Mouse (Mus musculus) heart, postnatal 36 days (tissue): ENCODE results near the gene Kdelr2. TPM values are rescaled to one million over a fixed set of nuclear protein-coding genes. Genes with fewer than 3 reads are reported as not detected.

Experiments used
- DNase-seq, 2 experiments: peaks; one replicate each; pipeline ENCODE4 v3.0.0; 2021 to 2022
- intact Hi-C: fragments of 180-260 bp; cut with DNase I; formaldehyde crosslinking; loops from one replicate; pipeline ENCODE4 v1.15.1; 2025
- total RNA-seq, 2 experiments: library from RNA; stranded (reverse); gene quantifications; 2 replicates each; pipeline ENCODE4 v1.2.3; 2021

Kdelr2 gene
- total RNA-seq, 2 experiments from 2014 or later: 50.0 to 53.8 TPM

DNA sequence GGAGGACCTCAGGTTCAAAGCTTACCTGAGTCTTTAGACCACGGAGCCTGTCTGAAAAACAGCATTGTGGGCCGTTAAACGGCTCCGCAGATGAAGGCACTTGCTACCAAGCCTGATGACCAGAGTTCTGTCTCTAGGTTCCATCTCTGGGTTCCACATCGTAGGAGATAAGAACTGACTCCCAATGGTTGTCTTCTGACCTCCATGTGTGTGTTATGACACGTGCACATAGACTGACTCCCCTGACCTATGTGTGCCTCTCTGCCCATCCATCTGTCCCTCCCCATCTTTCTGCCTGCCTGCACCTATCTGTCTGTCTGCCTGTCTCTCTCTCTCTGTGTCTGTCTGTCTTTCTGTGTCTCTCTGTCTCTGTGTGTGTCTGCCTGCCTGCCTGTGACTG, 64.3 kb downstream of the Kdelr2 start:
- intact Hi-C loops: no loop called here
- no peak for DNase-seq

DNA sequence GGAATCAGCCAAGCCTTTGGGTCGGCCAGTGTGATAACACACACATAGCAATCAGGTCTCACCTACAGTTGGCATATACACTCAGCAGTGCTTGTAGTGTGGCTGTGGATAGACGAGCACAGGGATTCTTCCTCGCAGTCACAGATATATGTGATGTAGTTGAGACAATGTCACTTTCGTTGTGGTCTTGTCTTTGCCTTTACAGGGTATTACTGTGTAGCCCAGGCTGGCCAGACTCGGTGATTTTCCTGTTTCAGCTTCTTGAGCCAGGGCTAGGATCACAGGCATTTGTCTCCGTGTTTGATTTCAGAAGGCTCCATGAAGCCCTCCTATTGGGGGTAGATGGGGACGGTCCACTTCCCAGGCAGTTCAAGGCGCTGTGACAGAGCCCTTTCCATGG, 66.0 kb downstream of the Kdelr2 start:
- intact Hi-C loops: no loop called here
- DNase-seq: no peak

DNA sequence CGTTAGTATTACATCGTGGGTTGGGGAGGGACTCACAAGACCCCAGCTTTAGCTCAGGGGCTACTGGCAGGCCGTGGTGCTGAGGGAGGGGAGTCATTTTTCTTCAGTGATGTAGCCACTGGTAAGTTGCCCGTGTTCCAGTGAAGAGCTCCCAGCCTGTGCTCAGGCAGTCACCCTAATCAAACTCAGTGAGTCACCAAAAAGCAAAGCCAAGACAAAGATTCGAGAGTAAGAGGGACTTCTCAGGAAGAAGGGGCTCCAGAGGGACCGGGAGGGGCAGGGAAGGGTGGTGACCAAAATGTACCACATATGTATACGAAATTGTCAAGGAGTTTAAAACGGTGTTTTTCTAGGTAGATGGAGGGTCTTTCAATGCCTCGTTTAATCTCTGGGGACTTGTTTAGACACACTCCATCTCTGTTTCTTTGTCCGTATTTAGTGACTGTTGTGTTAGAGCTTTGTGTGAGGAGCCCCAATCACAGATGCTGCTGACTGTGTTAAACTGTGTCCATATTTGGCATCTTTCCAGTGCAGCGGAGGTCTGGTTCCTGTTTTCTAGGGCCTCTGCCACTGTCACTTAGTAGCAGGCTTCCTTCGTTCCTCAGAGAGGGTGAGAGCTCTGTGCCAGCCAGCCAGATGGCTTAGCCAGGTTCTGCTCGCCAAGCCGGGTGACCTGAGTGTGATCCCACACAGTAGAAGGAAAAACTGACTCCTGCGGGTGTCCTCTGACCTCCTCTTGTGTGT, 67.0 kb downstream of the Kdelr2 start:
- DNase-seq: peak; percentile 52
- intact Hi-C loops: no loop called here

DNA sequence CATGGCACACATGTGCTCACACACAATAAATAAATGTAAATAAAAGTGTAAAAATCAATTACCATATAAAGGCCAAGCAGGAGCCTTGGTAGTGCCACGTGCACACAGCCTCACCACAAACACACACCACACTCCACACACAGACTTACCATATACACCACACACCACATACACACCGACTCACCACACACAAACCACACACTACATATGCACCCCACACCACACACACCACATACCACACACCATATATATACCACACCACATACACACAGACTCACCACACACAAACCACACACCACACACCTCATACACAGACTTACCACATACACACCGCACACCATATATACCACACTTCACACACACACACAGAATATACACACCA, 67.5 kb downstream of the Kdelr2 start:
- DNase-seq: no peak
- intact Hi-C loops: no loop called here

Other genes starting within 250 kb of the Kdelr2 start
- gene Rbak, start 223.1 kb upstream of the Kdelr2 start, total RNA-seq: 1 to 10 TPM; 4.4 to 5.3 TPM
- not detected for gene Spdye4b, start 222.8 kb upstream of the Kdelr2 start, total RNA-seq
- not detected for gene Spdye4a, start 176.9 kb upstream of the Kdelr2 start, total RNA-seq
- gene Zfp12, start 168.7 kb upstream of the Kdelr2 start, total RNA-seq: 1 to 10 TPM; 8.5 to 8.6 TPM
- 1 to 10 TPM; 5.1 to 6.0 TPM for gene Zfp316, start 133.8 kb upstream of the Kdelr2 start, total RNA-seq
- gene Zfp853, start 110.2 kb upstream of the Kdelr2 start, total RNA-seq: under 1 TPM; 0.08 to 0.19 TPM
- 10 to 100 TPM; 15.4 to 15.8 TPM for gene E130309D02Rik, start 88.5 kb upstream of the Kdelr2 start, total RNA-seq
- gene Zdhhc4, start 74.6 kb upstream of the Kdelr2 start, total RNA-seq: 10 to 100 TPM; 24.0 to 29.4 TPM
- not detected for gene Grid2ip, start 46.5 kb upstream of the Kdelr2 start, total RNA-seq
- 1 to 10 TPM; 8.2 to 9.0 TPM for gene Daglb, start 60.7 kb downstream of the Kdelr2 start, total RNA-seq
- 100 to 1,000 TPM; 239 to 240 TPM for gene Rac1, start 124.2 kb downstream of the Kdelr2 start, total RNA-seq
- gene Cyth3, start 218.6 kb downstream of the Kdelr2 start, total RNA-seq: 10 to 100 TPM; 34.7 to 40.7 TPM